Mouse (Mus musculus): ENCODE measurements around the gene Armc5.

Gene Armc5

GRCm38 (mm10) chr7:128246496-128247391 lies 9.6 kb downstream of the Armc5 start, which contains the start of gene Tgfb1i1:
TSS of gene Tgfb1i1 (plus strand) at chr7:128246812.
- peak; percentile 54 for DNase-seq

- DNase-seq: peak; percentile 83
These were observed 10.3 kb downstream of the Armc5 start for GRCm38 (mm10) chr7:128247443-128247842.

GRCm38 (mm10) chr7:128248081-128249042 lies 11.2 kb downstream of the Armc5 start:
- no peak for DNase-seq

- no peak for DNase-seq
These were observed 12.9 kb downstream of the Armc5 start for GRCm38 (mm10) chr7:128249998-128250397.

- peak; percentile 35 for DNase-seq
These were observed 14.8 kb downstream of the Armc5 start for GRCm38 (mm10) chr7:128251946-128252345.

GRCm38 (mm10) chr7:128252609-128253008 lies 15.5 kb downstream of the Armc5 start:
- DNase-seq: no peak

GRCm38 (mm10) chr7:128254978-128255377 lies 17.8 kb downstream of the Armc5 start:
- DNase-seq: no peak

GRCm38 (mm10) chr7:128255757-128256156 lies 18.6 kb downstream of the Armc5 start:
- DNase-seq: no peak

- DNase-seq: no peak
These were observed 19.7 kb downstream of the Armc5 start for GRCm38 (mm10) chr7:128256783-128257334.

- DNase-seq: no peak
These were observed 28.3 kb downstream of the Armc5 start, which contains the start of gene Slc5a2 for GRCm38 (mm10) chr7:128265411-128265810. TSS of gene Slc5a2 (plus strand) at chr7:128265657.

GRCm38 (mm10) chr7:128266056-128266455 lies 28.9 kb downstream of the Armc5 start:
- DNase-seq: no peak

GRCm38 (mm10) chr7:128267391-128267790 lies 30.2 kb downstream of the Armc5 start:
- no peak for DNase-seq

GRCm38 (mm10) chr7:128267813-128268212 lies 30.7 kb downstream of the Armc5 start:
- no peak for DNase-seq

GRCm38 (mm10) chr7:128270431-128270850 lies 33.3 kb downstream of the Armc5 start:
- peak; percentile 54 for DNase-seq

GRCm38 (mm10) chr7:128271496-128271895 lies 34.4 kb downstream of the Armc5 start:
- DNase-seq: peak; percentile 35

- no peak for DNase-seq
These were observed 38.9 kb downstream of the Armc5 start for GRCm38 (mm10) chr7:128276051-128276450.

- no peak for DNase-seq
These were observed 42.6 kb downstream of the Armc5 start for GRCm38 (mm10) chr7:128279750-128280149.

- DNase-seq: no peak
These were observed 44.6 kb downstream of the Armc5 start for GRCm38 (mm10) chr7:128281765-128282164.

GRCm38 (mm10) chr7:128282532-128283244 lies 45.5 kb downstream of the Armc5 start:
- no peak for DNase-seq

GRCm38 (mm10) chr7:128284047-128284446 lies 46.9 kb downstream of the Armc5 start:
- DNase-seq: no peak

- no peak for DNase-seq
These were observed 47.9 kb downstream of the Armc5 start for GRCm38 (mm10) chr7:128285060-128285459.

- no peak for DNase-seq
These were observed 51.9 kb downstream of the Armc5 start for GRCm38 (mm10) chr7:128288923-128289544.
